Mouse (Mus musculus) gastrocnemius, postnatal 36 days (tissue): ENCODE results near the gene Ctf2. TPM values are rescaled to one million over a fixed set of nuclear protein-coding genes. Genes with fewer than 3 reads are reported as not detected.
A peak's percentile ranks its signal among the peaks of the same experiment; 100 is the strongest.

ENCODE experiments used
- DNase-seq, 2 experiments: peaks; one replicate each; pipeline ENCODE4 v3.0.0; 2022
- intact Hi-C: fragments of 180-260 bp; cut with DNase I; formaldehyde crosslinking; loops from one replicate; pipeline ENCODE4 v1.15.1; 2025
- total RNA-seq, 2 experiments: library from RNA; stranded (reverse); gene quantifications; 2 replicates each; pipeline ENCODE4 v1.2.3; 2021

Ctf2 gene
- total RNA-seq, 2 experiments from 2014 or later, result not detected

- intact Hi-C loops, result no loop called here
- peak; percentile 59 to 71 for DNase-seq
These were observed 29.1 kb upstream of the Ctf2 start for GRCm38 (mm10) chr7:127761026-127761425.

GRCm38 (mm10) chr7:127760478-127760877 is 28.5 kb upstream of the Ctf2 start:
- no peak for DNase-seq
- intact Hi-C loops, result no loop called here

- intact Hi-C loops, result loop anchor here (5.0 kb wide), 1 partner anchor 87 kb away; no protein-coding TSS in a partner anchor
- no peak for DNase-seq
These were observed 27.8 kb upstream of the Ctf2 start for GRCm38 (mm10) chr7:127759716-127760115.

GRCm38 (mm10) chr7:127753741-127754140 is 21.8 kb upstream of the Ctf2 start:
- no peak for DNase-seq
- intact Hi-C loops, result no loop called here

- intact Hi-C loops, result no loop called here
- no peak for DNase-seq
These were observed 21.2 kb upstream of the Ctf2 start for GRCm38 (mm10) chr7:127753158-127753557.

GRCm38 (mm10) chr7:127752069-127752468 is 20.1 kb upstream of the Ctf2 start:
- intact Hi-C loops, result no loop called here
- DNase-seq, result no peak

GRCm38 (mm10) chr7:127751619-127752018 is 19.7 kb upstream of the Ctf2 start:
- no peak for DNase-seq
- intact Hi-C loops, result no loop called here

- no peak for DNase-seq
- intact Hi-C loops, result no loop called here
These were observed 18.5 kb upstream of the Ctf2 start for GRCm38 (mm10) chr7:127750131-127751127.

GRCm38 (mm10) chr7:127748235-127748560 is 16.2 kb upstream of the Ctf2 start:
- intact Hi-C loops, result no loop called here
- DNase-seq, result no peak

- DNase-seq, result no peak
- intact Hi-C loops, result no loop called here
These were observed 15.7 kb upstream of the Ctf2 start for GRCm38 (mm10) chr7:127747559-127748234.

GRCm38 (mm10) chr7:127746494-127747491 is 14.8 kb upstream of the Ctf2 start:
- intact Hi-C loops, result no loop called here
- no peak for DNase-seq

- peak; percentile 86 to 91 for DNase-seq
- intact Hi-C loops, result no loop called here
These were observed 13.9 kb upstream of the Ctf2 start for GRCm38 (mm10) chr7:127745652-127746493.

GRCm38 (mm10) chr7:127745251-127745651 is 13.3 kb upstream of the Ctf2 start:
- intact Hi-C loops, result no loop called here

GRCm38 (mm10) chr7:127744366-127745045 is 12.5 kb upstream of the Ctf2 start, which contains the start of gene Fbxl19:
TSS of gene Fbxl19 (plus strand) at chr7:127744543.
- intact Hi-C loops, result loop anchor here (5.0 kb wide), 1 partner anchor 67 kb away; no protein-coding TSS in a partner anchor
- peak in 1 of 2 experiments; percentile 44 for DNase-seq

More at GRCm38 (mm10) chr7:127745251-127745651, 13.3 kb upstream of the Ctf2 start:
- peak; percentile 80 to 85 for DNase-seq

GRCm38 (mm10) chr7:127730170-127730569 is 1.8 kb downstream of the Ctf2 start:
- DNase-seq, result no peak
- intact Hi-C loops, result no loop called here

GRCm38 (mm10) chr7:127727898-127728297 is 4.1 kb downstream of the Ctf2 start:
- intact Hi-C loops, result no loop called here
- DNase-seq, result no peak

GRCm38 (mm10) chr7:127725924-127726323 is 6.0 kb downstream of the Ctf2 start:
- no peak for DNase-seq
- intact Hi-C loops, result no loop called here

GRCm38 (mm10) chr7:127725490-127725889 is 6.5 kb downstream of the Ctf2 start:
- DNase-seq, result no peak
- intact Hi-C loops, result no loop called here

GRCm38 (mm10) chr7:127719258-127719657 is 12.7 kb downstream of the Ctf2 start:
- intact Hi-C loops, result no loop called here
- no peak for DNase-seq
